Comparison of ENCODE assay signal across 20 mouse cellular contexts in the genomic region with DNA sequence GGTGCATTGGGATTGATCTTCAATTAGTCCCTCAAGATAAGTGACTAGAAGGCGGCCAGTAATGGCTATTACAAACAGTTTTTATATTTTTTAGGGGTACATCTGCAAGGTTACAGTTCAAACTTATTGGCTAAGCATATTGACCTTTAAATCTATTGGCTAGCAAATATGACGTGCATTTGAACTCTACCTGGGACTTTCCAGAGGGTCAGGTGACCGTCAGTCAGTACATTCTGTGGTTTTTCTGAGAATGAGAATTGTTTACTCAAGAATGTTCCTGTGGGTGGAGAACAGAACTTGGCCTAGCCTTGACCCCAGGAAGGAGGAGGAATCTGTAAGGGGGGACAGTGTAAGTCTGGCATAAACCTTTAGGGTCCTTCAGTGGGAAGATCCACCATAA.
DNase-seq lines count a peak whose midpoint lies in the region; TF ChIP-seq lines count a peak whose summit lies in the region.
"Had no signal": no experiment of that assay in that cellular context is flagged by ENCODE, and none has a peak within 500 bp of the region (broad histone marks: within the 10 kb centered on the region; RNA-seq: fewer than 3 reads in every experiment).

No protein-coding gene starts in this region.

- DNase-seq in lung, postnatal 25 days (ENCODE audit: low spot score): peak; percentile 7
- no peak for DNase-seq in lung, postnatal 14 days
- peak; percentile 34 for DNase-seq in NIH3T3 (ENCODE audit: low read depth)
- DNase-seq in layer of hippocampus, adult 9-11 months: no peak
- no peak for DNase-seq in urinary bladder, postnatal 25 days (ENCODE audit: low spot score)
- DNase-seq: adrenal gland, adult 2 months; adrenal gland, postnatal 14 days; B cell, adult 2 months; cerebellum, adult 11 months; cerebellum, adult 2 months; cerebellum, adult 9-11 months; cerebellum, postnatal 25 days; forebrain, postnatal 0 days; gastrocnemius, adult 2 months; gastrocnemius, postnatal 14 days had no signal

- no peak for TF ChIP-seq CTCF in C2C12 (IDR thresholded peaks at IDR 0.05; ENCODE audit: control insufficient read depth, insufficient read depth, insufficient read length)

- H3K79me3 ChIP-seq in C2C12 (ENCODE audit: low read depth): no peaks in the 10 kb centered on the region

- no peak overlapping the region for H3ac ChIP-seq in C2C12 (ENCODE audit: control insufficient read depth, insufficient read length, low read depth)

- no peaks in the 10 kb centered on the region for H3K36me3 ChIP-seq in C2C12 (ENCODE audit: control insufficient read depth, insufficient read depth)
- H3K36me3 ChIP-seq: embryonic facial prominence, embryonic 12.5 days; embryonic facial prominence, embryonic 15.5 days; hindbrain, embryonic 12.5 days; hindbrain, embryonic 15.5 days had no signal

- no peaks in the 10 kb centered on the region for H3K27me3 ChIP-seq in C2C12 (ENCODE audit: control insufficient read depth, insufficient read depth, insufficient read length)
- H3K27me3 ChIP-seq: embryonic facial prominence, embryonic 12.5 days; embryonic facial prominence, embryonic 15.5 days; hindbrain, embryonic 12.5 days; hindbrain, embryonic 15.5 days had no signal

- H3K79me2 ChIP-seq in C2C12 (ENCODE audit: control insufficient read depth, insufficient read depth): no peaks in the 10 kb centered on the region

- no peak overlapping the region for H3K4me3 ChIP-seq in C2C12 (ENCODE audit: insufficient read depth, poor library complexity, severe bottlenecking)
- H3K4me3 ChIP-seq: embryonic facial prominence, embryonic 12.5 days; embryonic facial prominence, embryonic 15.5 days; gastrocnemius, adult 2 months; hindbrain, embryonic 12.5 days; hindbrain, embryonic 15.5 days had no signal

TF ChIP-seq in C2C12, 6 proteins besides CTCF, POLR2A, EP300 and RAD21:
- no peak for TF ChIP-seq FOSL1 (IDR thresholded peaks at IDR 0.05; ENCODE audit: insufficient read depth, low read length, poor library complexity, severe bottlenecking)
- no peak for TF ChIP-seq CEBPB (IDR thresholded peaks at IDR 0.05; ENCODE audit: low read depth)
- TF ChIP-seq USF1 (IDR thresholded peaks at IDR 0.05; ENCODE audit: low read depth): peak; percentile 64
- no peak for TF ChIP-seq MYOD1 (IDR thresholded peaks at IDR 0.05; ENCODE audit: control insufficient read depth, insufficient read length, low read depth)
- no peak for TF ChIP-seq MYOG (IDR thresholded peaks at IDR 0.05; ENCODE audit: control insufficient read depth, extremely low read depth, insufficient read length)
TF ChIP-seq in C2C12: peak in this region for 1.

Comparison
In these comparisons a context has a peak if more than half of its experiments do, and no peak if none do; other contexts are left out.
1. DNase-seq: peak in lung, postnatal 25 days (single experiment) and NIH3T3 (single experiment); none in lung, postnatal 14 days (single experiment), layer of hippocampus, adult 9-11 months (single experiment) and urinary bladder, postnatal 25 days (single experiment).